Mouse (Mus musculus) neural tube, embryonic 14.5 days (tissue): Measurements from ENCODE around the gene Bbs9. TPM values are rescaled to one million over a fixed set of nuclear protein-coding genes. Genes with fewer than 3 reads are reported as not detected.

Experiments used
- ATAC-seq: fragments of 200-750 bp; cut with Nextera tagmentation; 2 replicates; pipeline ENCODE4 v1.8.0; 2017; ENCODE audit warnings: low read depth, mild to moderate bottlenecking, moderate TSS enrichment, moderate library complexity
- H3K27ac ChIP-seq: fragments of 300-500 bp; sonication (generic); 2 replicates; pipeline ENCODE4 v1.5.1; 2014; ENCODE audit warnings: low read depth, mild to moderate bottlenecking, control low read depth, low read length, moderate library complexity, mixed read lengths
- H3K27me3 ChIP-seq: fragments of 300-500 bp; sonication (generic); 2 replicates; pipeline ENCODE4 v1.6.1; 2014; ENCODE audit warnings: low read length; ENCODE audit not compliant: control insufficient read depth, insufficient read depth
- H3K36me3 ChIP-seq: fragments of 300-500 bp; sonication (generic); 2 replicates; pipeline ENCODE4 v1.6.1; 2014; ENCODE audit warnings: low read length, mixed read lengths; ENCODE audit not compliant: control insufficient read depth, insufficient read depth
- H3K4me1 ChIP-seq: fragments of 300-500 bp; sonication (generic); 2 replicates; pipeline ENCODE4 v1.6.1; 2014; ENCODE audit warnings: low read length; ENCODE audit not compliant: control insufficient read depth, insufficient read depth
- H3K4me2 ChIP-seq: fragments of 300-500 bp; sonication (generic); 2 replicates; pipeline ENCODE4 v1.6.1; 2014; ENCODE audit warnings: mild to moderate bottlenecking, low read depth, low read length, control low read depth
- H3K4me3 ChIP-seq: fragments of 300-500 bp; sonication (generic); 2 replicates; pipeline ENCODE4 v1.5.1; 2014; ENCODE audit warnings: low read depth, low read length, control low read depth, mixed read lengths
- H3K9ac ChIP-seq: fragments of 300-500 bp; sonication (generic); replicated peaks from 2 replicates; pipeline ENCODE4 v1.6.1; 2014; ENCODE audit warnings: low read depth, mild to moderate bottlenecking, control low read depth, low read length, mixed read lengths
- H3K9me3 ChIP-seq: fragments of 300-500 bp; sonication (generic); 2 replicates; pipeline ENCODE4 v1.6.1; 2016; ENCODE audit warnings: low read length; ENCODE audit not compliant: control insufficient read depth
- WGBS: fragments of 180-500 bp; shearing (Covaris S2); extraction: QIAGEN DNeasy Blood & Tissue Kit; methylation state at CpG from one replicate; pipeline ENCODE4 v1.1.7; 2014; 5-methylcytosine and 5-hydroxymethylcytosine counted together
- polyA plus RNA-seq: library from polyadenylated mRNA; unstranded; fragments of >200 nt; fragmentation: Nextera tagmentation; extraction: Ambion mirVana; gene quantifications from 2 replicates; pipeline ENCODE4 v1.2.1, GENCODE M21; 2014

Gene Bbs9
- polyA plus RNA-seq, 1 experiment from 2014 or later: 19.1 TPM

- Histone ChIP-seq H3K4me2 (no peak overlapping the region), H3K27ac (no peak overlapping the region), H3K4me3 (no peak overlapping the region), H3K4me1 (no peaks in the 10 kb centered on the region), H3K9me3 (no peaks in the 10 kb centered on the region), H3K9ac (no peak overlapping the region), H3K36me3 (no peaks in the 10 kb centered on the region), H3K27me3 (no peaks in the 10 kb centered on the region)
- no peak for ATAC-seq
- WGBS: 95% methylated on average over 5 of the region's 5 CpGs
Measured at GRCm38 (mm10) chr9:22767154-22767553, 291.6 kb downstream of the Bbs9 start.

- Histone ChIP-seq H3K4me3 (no peak overlapping the region), H3K36me3 (no peaks in the 10 kb centered on the region), H3K4me1 (no peaks in the 10 kb centered on the region), H3K27ac (no peak overlapping the region), H3K9ac (no peak overlapping the region), H3K4me2 (no peak overlapping the region), H3K9me3 (no peaks in the 10 kb centered on the region), H3K27me3 (no peaks in the 10 kb centered on the region)
- no peak for ATAC-seq
- 75% methylated on average over 3 of the region's 3 CpGs for WGBS
Measured at GRCm38 (mm10) chr9:22767860-22768259, 292.3 kb downstream of the Bbs9 start.

- ATAC-seq: no peak
- H3K36me3 ChIP-seq: no peaks in the 10 kb centered on the region
- H3K4me1 ChIP-seq: no peaks in the 10 kb centered on the region
- H3K9me3 ChIP-seq: no peaks in the 10 kb centered on the region
- WGBS: 87% methylated on average over 3 of the region's 3 CpGs
- H3K27ac ChIP-seq: no peak overlapping the region
- no peak overlapping the region for H3K4me2 ChIP-seq
- H3K9ac ChIP-seq: no peak overlapping the region
- H3K27me3 ChIP-seq: no peaks in the 10 kb centered on the region
- no peak overlapping the region for H3K4me3 ChIP-seq
Measured at GRCm38 (mm10) chr9:22771785-22772184, 296.3 kb downstream of the Bbs9 start.

- no peaks in the 10 kb centered on the region for H3K9me3 ChIP-seq
- 83% methylated on average over 5 of the region's 5 CpGs for WGBS
Measured at GRCm38 (mm10) chr9:22776246-22776961, 300.9 kb downstream of the Bbs9 start.

GRCm38 (mm10) chr9:22777425-22777824, 301.9 kb downstream of the Bbs9 start:
- H3K9ac ChIP-seq: no peak overlapping the region
- WGBS: 86% methylated on average over 7 of the region's 7 CpGs
- H3K27me3 ChIP-seq: no peaks in the 10 kb centered on the region
- H3K4me1 ChIP-seq: no peaks in the 10 kb centered on the region
- no peak overlapping the region for H3K4me3 ChIP-seq
- H3K27ac ChIP-seq: no peak overlapping the region
- H3K36me3 ChIP-seq: no peaks in the 10 kb centered on the region
- no peaks in the 10 kb centered on the region for H3K9me3 ChIP-seq
- no peak overlapping the region for H3K4me2 ChIP-seq
- ATAC-seq: no peak

More at GRCm38 (mm10) chr9:22776246-22776961, 300.9 kb downstream of the Bbs9 start:
- H3K4me2 ChIP-seq: no peak overlapping the region
- H3K27ac ChIP-seq: no peak overlapping the region
- H3K27me3 ChIP-seq: no peaks in the 10 kb centered on the region
- H3K36me3 ChIP-seq: no peaks in the 10 kb centered on the region
- H3K4me3 ChIP-seq: no peak overlapping the region
- H3K4me1 ChIP-seq: no peaks in the 10 kb centered on the region
- no peak overlapping the region for H3K9ac ChIP-seq
- no peak for ATAC-seq

- no peak overlapping the region for H3K9ac ChIP-seq
- WGBS: 88% methylated on average over 6 of the region's 6 CpGs
- no peak overlapping the region for H3K4me3 ChIP-seq
- no peaks in the 10 kb centered on the region for H3K9me3 ChIP-seq
- no peaks in the 10 kb centered on the region for H3K4me1 ChIP-seq
- H3K36me3 ChIP-seq: no peaks in the 10 kb centered on the region
- no peak for ATAC-seq
- H3K27ac ChIP-seq: no peak overlapping the region
- H3K27me3 ChIP-seq: no peaks in the 10 kb centered on the region
- H3K4me2 ChIP-seq: no peak overlapping the region
Measured at GRCm38 (mm10) chr9:22779631-22780030, 304.1 kb downstream of the Bbs9 start.

GRCm38 (mm10) chr9:22786006-22786405, 310.5 kb downstream of the Bbs9 start:
- Histone ChIP-seq H3K27me3 (no peaks in the 10 kb centered on the region), H3K9ac (no peak overlapping the region)

GRCm38 (mm10) chr9:22788423-22788822, 312.9 kb downstream of the Bbs9 start:
- Histone ChIP-seq H3K4me2 (no peak overlapping the region), H3K27ac (no peak overlapping the region), H3K27me3 (no peaks in the 10 kb centered on the region), H3K36me3 (no peaks in the 10 kb centered on the region), H3K9me3 (no peaks in the 10 kb centered on the region), H3K4me1 (no peaks in the 10 kb centered on the region), H3K4me3 (no peak overlapping the region), H3K9ac (no peak overlapping the region)
- WGBS: 87% methylated on average over 4 of the region's 4 CpGs
- no peak for ATAC-seq

More at GRCm38 (mm10) chr9:22786006-22786405, 310.5 kb downstream of the Bbs9 start:
- H3K4me1 ChIP-seq: no peaks in the 10 kb centered on the region
- no peaks in the 10 kb centered on the region for H3K9me3 ChIP-seq
- no peak for ATAC-seq
- 89% methylated on average over 4 of the region's 4 CpGs for WGBS
- no peaks in the 10 kb centered on the region for H3K36me3 ChIP-seq
- H3K4me2 ChIP-seq: no peak overlapping the region
- H3K4me3 ChIP-seq: no peak overlapping the region
- H3K27ac ChIP-seq: no peak overlapping the region

- 92% methylated on average over 4 of the region's 4 CpGs for WGBS
- no peak overlapping the region for H3K4me2 ChIP-seq
- no peaks in the 10 kb centered on the region for H3K36me3 ChIP-seq
- no peaks in the 10 kb centered on the region for H3K9me3 ChIP-seq
- no peaks in the 10 kb centered on the region for H3K4me1 ChIP-seq
- no peak overlapping the region for H3K9ac ChIP-seq
- H3K27me3 ChIP-seq: no peaks in the 10 kb centered on the region
- no peak overlapping the region for H3K27ac ChIP-seq
- ATAC-seq: no peak
- H3K4me3 ChIP-seq: no peak overlapping the region
Measured at GRCm38 (mm10) chr9:22788850-22789249, 313.3 kb downstream of the Bbs9 start.
